Mouse (Mus musculus) CH12.LX (cell line): ENCODE results near the gene Rab44. TPM values are rescaled to one million over a fixed set of nuclear protein-coding genes. Genes with fewer than 3 reads are reported as not detected.

ENCODE experiments used
- DNase-seq: peaks from one replicate; pipeline ENCODE4 v3.0.0-alpha.2; 2013; ENCODE audit errors: extremely low read depth
- H3K27ac ChIP-seq: 2 replicates; pipeline ENCODE4 v1.5.1; 2012; ENCODE audit warnings: low read depth, mild to moderate bottlenecking, control low read depth, moderate library complexity; ENCODE audit not compliant: insufficient read depth
- H3K27me3 ChIP-seq: replicated peaks from 2 replicates; pipeline ENCODE3; 2012; ENCODE audit warnings: inconsistent platforms
- H3K36me3 ChIP-seq, 2 experiments: replicated peaks in 1 of 2; 2 replicates each; pipeline versions ENCODE3 to v1.6.1; 2012; ENCODE audit warnings: inconsistent platforms in 1 of 2, low read length in 1 of 2, mild to moderate bottlenecking in 1 of 2, mixed read lengths in 1 of 2, moderate library complexity in 1 of 2; ENCODE audit not compliant: control insufficient read depth in 1 of 2, insufficient read depth in 1 of 2
- H3K4me1 ChIP-seq, 2 experiments: 2 replicates each; pipeline ENCODE4 v1.6.1; 2012; ENCODE audit warnings: inconsistent platforms in 1 of 2, moderate library complexity in 1 of 2; ENCODE audit not compliant: insufficient read depth in 2 of 2, control insufficient read depth in 1 of 2
- H3K4me2 ChIP-seq: 2 replicates; pipeline ENCODE4 v1.6.1; 2012; ENCODE audit warnings: low read depth, mild to moderate bottlenecking, control low read depth; ENCODE audit not compliant: poor library complexity, insufficient read depth, severe bottlenecking
- H3K4me3 ChIP-seq, 3 experiments: fragments of 150-350 bp in 1 of 3; sonication (generic) in 1 of 3; replicated peaks in 1 of 3; 2 replicates each; pipeline versions ENCODE3 to v1.5.1; 2011 to 2012; ENCODE audit warnings: low read depth in 2 of 3, low read length in 2 of 3, mild to moderate bottlenecking in 2 of 3, moderate library complexity in 2 of 3, control low read depth in 1 of 3, improper control_type of control experiment in 1 of 3, inconsistent platforms in 1 of 3, mixed read lengths in 1 of 3; ENCODE audit not compliant: poor library complexity in 1 of 3
- H3K79me2 ChIP-seq: replicated peaks from 2 replicates; pipeline ENCODE4 v1.6.1; 2012; ENCODE audit warnings: mild to moderate bottlenecking, moderate library complexity; ENCODE audit not compliant: control insufficient read depth, poor library complexity, insufficient read depth, severe bottlenecking; ENCODE audit errors: extremely low read depth
- H3K9ac ChIP-seq: 2 replicates; pipeline ENCODE4 v1.6.1; 2012; ENCODE audit warnings: low read depth, mild to moderate bottlenecking, control low read depth, moderate library complexity; ENCODE audit not compliant: insufficient read depth
- H3K9me3 ChIP-seq: replicated peaks from 2 replicates; pipeline ENCODE3; 2012; ENCODE audit warnings: low read length, inconsistent platforms, mixed read lengths
- CHD1 ChIP-seq: IDR thresholded peaks from 2 replicates; pipeline ENCODE4 v1.6.1; 2012; ENCODE audit warnings: low read depth, low read length, improper control_type of control experiment, inconsistent platforms
- CHD2 ChIP-seq: IDR thresholded peaks from 2 replicates; pipeline ENCODE4 v1.6.1; 2011; ENCODE audit warnings: low read length, improper control_type of control experiment
- ELF1 ChIP-seq: IDR thresholded peaks from 2 replicates; pipeline ENCODE4 v1.6.1; 2014; ENCODE audit warnings: low read depth, mild to moderate bottlenecking, inconsistent platforms, low read length, improper control_type of control experiment
- IRF4 ChIP-seq: IDR thresholded peaks from 2 replicates; pipeline ENCODE4 v1.6.1; 2014; ENCODE audit warnings: low read depth, mild to moderate bottlenecking, inconsistent platforms, low read length, improper control_type of control experiment
- JUND ChIP-seq: conservative IDR thresholded peaks from 2 replicates; pipeline ENCODE4 v1.6.1; 2011; ENCODE audit warnings: low read depth, low read length, improper control_type of control experiment
- MAZ ChIP-seq: IDR thresholded peaks from 2 replicates; pipeline ENCODE4 v1.6.1; 2012; ENCODE audit warnings: low read depth, mild to moderate bottlenecking, inconsistent platforms, low read length, improper control_type of control experiment, moderate library complexity
- MEF2A ChIP-seq: IDR thresholded peaks from 2 replicates; pipeline ENCODE4 v1.6.1; 2014; ENCODE audit warnings: low read depth, mild to moderate bottlenecking, inconsistent platforms, low read length, improper control_type of control experiment, borderline replicate concordance
- MYC ChIP-seq: IDR thresholded peaks from 2 replicates; pipeline ENCODE4 v1.6.1; 2011; ENCODE audit warnings: low read depth, mild to moderate bottlenecking, improper control_type of control experiment, low read length
- POLR2A ChIP-seq: IDR thresholded peaks from 2 replicates; pipeline ENCODE4 v1.6.1; 2011; ENCODE audit warnings: low read depth, mild to moderate bottlenecking, improper control_type of control experiment, low read length
- SIN3A ChIP-seq: IDR thresholded peaks from 2 replicates; pipeline ENCODE4 v1.6.1; 2012; ENCODE audit warnings: low read length, improper control_type of control experiment, inconsistent platforms
- TCF12 ChIP-seq: IDR thresholded peaks from 2 replicates; pipeline ENCODE4 v1.6.1; 2014; ENCODE audit warnings: low read depth, mild to moderate bottlenecking, inconsistent platforms, low read length, improper control_type of control experiment
- UBTF ChIP-seq: IDR thresholded peaks from 2 replicates; pipeline ENCODE4 v1.6.1; 2012; ENCODE audit warnings: low read depth, mild to moderate bottlenecking, inconsistent platforms, low read length, improper control_type of control experiment, moderate library complexity
- USF2 ChIP-seq: conservative IDR thresholded peaks from 2 replicates; pipeline ENCODE4 v1.6.1; 2011; ENCODE audit warnings: low read depth, low read length, improper control_type of control experiment
- ZMIZ1 ChIP-seq: IDR thresholded peaks from 2 replicates; pipeline ENCODE4 v1.6.1; 2012; ENCODE audit warnings: low read depth, mild to moderate bottlenecking, inconsistent platforms, low read length, improper control_type of control experiment
- dilution Hi-C: fragments of 300-500 bp; cut with MboI; formaldehyde crosslinking; loops from 2 replicates; pipeline ENCODE4 v1.14.3; 2020; ENCODE audit warnings: low sequenced_read_pairs; ENCODE audit not compliant: extremely low pct_unique_long_range_greater_than_20kb, extremely low pct_ligation_motif_present
- in situ Hi-C: fragments of 300-500 bp; cut with MboI; formaldehyde crosslinking; loops from 3 replicates; pipeline ENCODE4 v1.14.3; 2019; ENCODE audit warnings: low sequenced_read_pairs, low pct_ligation_motif_present, low pct_unique_long_range_greater_than_20kb, mixed read lengths
- polyA plus RNA-seq: library from polyadenylated mRNA; unstranded; fragments of >175 nt; gene quantifications from 2 replicates; pipeline ENCODE4 v1.2.1, GENCODE M21; 2012; ENCODE audit warnings: low read depth; ENCODE audit not compliant: insufficient read length
- total RNA-seq, 2 experiments: library from RNA; depleted of rRNA; stranded (reverse); fragments of 300-350 nt in 1 of 2; fragments of >200 nt in 1 of 2; gene quantifications; 2 replicates each; pipeline ENCODE4 v1.2.3; 2012 to 2014

Rab44 gene
- total and polyA plus RNA-seq, 3 experiments = 0.30 to 0.34 TPM; not detected in 1

DNA sequence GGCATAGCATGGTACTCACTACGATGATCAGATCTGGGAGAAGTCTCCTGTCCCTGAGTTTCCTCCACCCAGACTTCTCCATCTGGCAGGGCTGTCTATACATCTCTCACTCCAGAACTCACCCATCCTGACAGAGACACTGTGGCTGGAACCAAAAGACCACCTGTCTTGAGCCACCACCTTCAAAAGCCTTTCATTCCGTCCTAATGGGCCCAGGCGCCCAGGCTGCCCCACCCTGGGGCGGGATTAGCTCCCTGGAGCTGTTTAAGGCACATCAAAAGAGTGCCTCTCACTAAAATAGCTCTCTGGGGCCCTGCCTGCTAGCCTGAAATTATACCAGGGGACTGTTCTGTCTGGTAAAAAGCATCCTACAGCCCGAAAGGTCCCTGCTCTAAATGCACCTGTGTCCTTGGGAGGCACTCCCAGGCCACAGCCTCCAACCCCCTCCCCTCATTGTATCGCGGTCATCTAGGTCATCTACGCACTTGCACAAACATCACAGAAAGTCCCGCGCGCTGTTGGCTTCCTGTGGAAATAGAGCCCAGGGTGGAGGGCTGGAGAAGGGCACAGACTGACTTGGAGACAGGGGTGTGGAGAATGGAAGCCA, 41.1 kb upstream of the Rab44 start:
- DNase-seq = no peak
- peak overlapping the region; percentile 76 for H3K27ac ChIP-seq
- H3K4me1 ChIP-seq = peaks cover 40 to 86% of the 10 kb centered on the region in 2 experiments
- peaks cover 0 to 27% of the 10 kb centered on the region in 2 experiments for H3K36me3 ChIP-seq
- peak overlapping the region; percentile 39 for H3K4me2 ChIP-seq
- in situ Hi-C loops = no loop called here
- TF ChIP-seq IRF4 (peak; percentile 6; the same call in 1 of the 2 replicates), MEF2A (peak; percentile 77; the same call in 1 of the 2 replicates), POLR2A (0 out of 2 replicates have a peak, but pooled peaks have one; percentile 30), CHD2 (no peak)
- TF ChIP-seq, all 38 proteins: peak for 3
- dilution Hi-C loops = no loop called here
- Histone ChIP-seq H3K4me3 (no peak overlapping the region), H3K9ac (peak overlapping the region; percentile 42), H3K27me3 (no peaks in the 10 kb centered on the region), H3K79me2 (no peaks in the 10 kb centered on the region), H3K9me3 (no peaks in the 10 kb centered on the region)

DNA sequence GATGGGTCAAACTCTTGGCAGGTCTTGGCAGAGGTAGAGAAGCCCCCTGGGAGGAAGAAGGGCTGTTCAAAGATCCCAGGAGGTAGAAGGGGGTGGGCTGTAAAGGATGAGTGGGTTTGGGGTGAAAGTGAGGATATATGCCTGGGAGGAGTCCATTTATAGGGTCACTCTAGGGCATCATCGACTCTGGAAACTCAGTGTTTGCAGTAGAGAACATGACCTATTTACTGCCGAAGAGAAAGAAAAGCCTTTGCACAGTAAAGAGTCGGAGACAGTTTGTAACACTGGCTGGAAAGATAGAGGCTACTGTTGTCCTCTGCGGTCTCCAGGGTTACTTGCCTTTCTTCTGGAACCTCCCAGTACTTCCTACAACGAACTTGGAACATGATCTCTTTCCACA, 40.6 kb upstream of the Rab44 start:
- no peaks in the 10 kb centered on the region for H3K27me3 ChIP-seq
- in situ Hi-C loops = no loop called here
- peak overlapping the region; percentile 76 for H3K27ac ChIP-seq
- TF ChIP-seq ELF1 (no peak), MYC (no peak), SIN3A (no peak), CHD1 (no peak), JUND (no peak), UBTF (no peak), ZMIZ1 (no peak), USF2 (no peak), CHD2 (no peak), TCF12 (no peak), MAZ (no peak)
- no peak for DNase-seq
- no peaks in the 10 kb centered on the region for H3K79me2 ChIP-seq
- H3K9ac ChIP-seq = peak overlapping the region; percentile 28; the same call in 1 of the 2 replicates
- no peaks in the 10 kb centered on the region for H3K9me3 ChIP-seq
- H3K4me2 ChIP-seq = peak overlapping the region; percentile 39
- peaks cover 0 to 27% of the 10 kb centered on the region in 2 experiments for H3K36me3 ChIP-seq
- H3K4me3 ChIP-seq = no peak overlapping the region
- H3K4me1 ChIP-seq = peaks cover 39 to 81% of the 10 kb centered on the region in 2 experiments
- dilution Hi-C loops = no loop called here
